Mouse (Mus musculus): ENCODE results near the gene Gm5105. TPM values are rescaled to one million over a fixed set of nuclear protein-coding genes. Genes with fewer than 3 reads are reported as not detected.

Gene Gm5105
- polyA plus RNA-seq, 1 experiment from 2014 or later = not detected

DNA sequence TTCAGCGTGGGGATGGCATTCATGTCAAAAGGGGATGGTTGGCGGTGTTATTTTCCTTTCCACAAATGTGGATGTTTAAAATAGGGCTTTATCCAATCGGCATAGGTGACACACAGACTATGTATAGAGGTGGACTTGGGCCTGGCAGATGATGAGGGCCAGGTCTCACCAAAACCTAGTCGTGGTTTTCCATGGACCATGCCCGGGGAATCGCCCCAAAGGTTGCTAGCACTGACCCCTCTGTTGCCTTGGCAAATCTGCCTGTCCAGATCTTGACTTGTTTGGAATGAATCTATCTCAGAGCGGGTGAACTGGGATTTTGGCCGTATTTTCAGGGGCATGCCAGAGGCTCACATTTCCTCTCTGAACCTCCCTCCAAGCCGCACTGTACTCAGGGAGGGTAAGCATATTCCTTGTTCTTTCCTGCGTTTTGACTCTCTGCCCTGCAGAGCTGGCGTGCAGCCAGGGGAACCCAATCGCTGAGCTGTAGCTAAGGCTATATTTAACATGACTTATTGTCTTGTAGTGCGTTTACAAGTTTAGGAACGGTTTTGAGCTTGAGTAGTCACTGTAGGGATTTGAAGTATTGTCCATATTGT, 3.4 kb downstream of the Gm5105 start:
- peak; percentile 50 for DNase-seq (ENCODE audit: low spot score)
- WGBS = 59% methylated on average over 14 of the region's 14 CpGs

DNA sequence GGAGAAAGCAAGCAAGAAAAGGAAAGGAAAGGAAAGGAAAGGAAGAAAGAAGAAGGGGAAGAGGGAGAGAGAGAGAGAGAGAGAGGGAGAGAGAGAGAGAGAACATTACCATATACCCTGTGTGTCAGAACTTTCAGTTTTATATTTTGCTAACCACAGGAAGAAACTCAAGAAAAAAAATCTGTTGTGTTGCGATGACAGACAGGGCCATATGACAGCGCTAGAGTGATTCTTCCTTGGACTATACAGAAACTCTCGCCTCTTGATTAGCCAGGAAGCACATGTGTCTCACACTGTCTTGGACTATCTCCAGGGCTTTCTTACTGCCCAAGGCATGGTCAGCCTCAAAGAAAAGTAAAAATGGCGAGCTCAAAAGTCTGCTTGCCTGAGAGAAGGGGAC, 4.5 kb downstream of the Gm5105 start:
- DNase-seq (ENCODE audit: low spot score) (no peak), ATAC-seq (no peak)
- Histone ChIP-seq H3K4me2 (ENCODE audit: low read length) (no peak overlapping the region), H3K36me3 (ENCODE audit: control insufficient read depth, insufficient read depth, low read length) (no peaks in the 10 kb centered on the region), H3K4me3 (ENCODE audit: low read depth, low read length) (no peak overlapping the region), H3K4me1 (ENCODE audit: control insufficient read depth, insufficient read depth, low read length) (peaks cover 4% of the 10 kb centered on the region), H3K27ac (ENCODE audit: low read depth, low read length) (no peak overlapping the region), H3K9me3 (replicated peaks; ENCODE audit: control insufficient read depth, low read length) (no peaks in the 10 kb centered on the region), H3K27me3 (replicated peaks; ENCODE audit: control insufficient read depth, insufficient read depth, low read length) (no peaks in the 10 kb centered on the region), H3K9ac (ENCODE audit: low read length) (no peak overlapping the region)
- WGBS = 90% methylated on average over 4 of the region's 4 CpGs

More for the DNA sequence above, 3.4 kb downstream of the Gm5105 start:
- no peak overlapping the region for H3K4me2 ChIP-seq (ENCODE audit: low read length)
- no peaks in the 10 kb centered on the region for H3K9me3 ChIP-seq (replicated peaks; ENCODE audit: control insufficient read depth, low read length)
- H3K4me1 ChIP-seq (ENCODE audit: control insufficient read depth, insufficient read depth, low read length) = peaks cover 4% of the 10 kb centered on the region
- no peak for ATAC-seq
- H3K27ac ChIP-seq (ENCODE audit: low read depth, low read length) = no peak overlapping the region
- no peaks in the 10 kb centered on the region for H3K27me3 ChIP-seq (replicated peaks; ENCODE audit: control insufficient read depth, insufficient read depth, low read length)
- H3K4me3 ChIP-seq (ENCODE audit: low read depth, low read length) = no peak overlapping the region
- no peak overlapping the region for H3K9ac ChIP-seq (ENCODE audit: low read length)
- no peaks in the 10 kb centered on the region for H3K36me3 ChIP-seq (ENCODE audit: control insufficient read depth, insufficient read depth, low read length)

DNA sequence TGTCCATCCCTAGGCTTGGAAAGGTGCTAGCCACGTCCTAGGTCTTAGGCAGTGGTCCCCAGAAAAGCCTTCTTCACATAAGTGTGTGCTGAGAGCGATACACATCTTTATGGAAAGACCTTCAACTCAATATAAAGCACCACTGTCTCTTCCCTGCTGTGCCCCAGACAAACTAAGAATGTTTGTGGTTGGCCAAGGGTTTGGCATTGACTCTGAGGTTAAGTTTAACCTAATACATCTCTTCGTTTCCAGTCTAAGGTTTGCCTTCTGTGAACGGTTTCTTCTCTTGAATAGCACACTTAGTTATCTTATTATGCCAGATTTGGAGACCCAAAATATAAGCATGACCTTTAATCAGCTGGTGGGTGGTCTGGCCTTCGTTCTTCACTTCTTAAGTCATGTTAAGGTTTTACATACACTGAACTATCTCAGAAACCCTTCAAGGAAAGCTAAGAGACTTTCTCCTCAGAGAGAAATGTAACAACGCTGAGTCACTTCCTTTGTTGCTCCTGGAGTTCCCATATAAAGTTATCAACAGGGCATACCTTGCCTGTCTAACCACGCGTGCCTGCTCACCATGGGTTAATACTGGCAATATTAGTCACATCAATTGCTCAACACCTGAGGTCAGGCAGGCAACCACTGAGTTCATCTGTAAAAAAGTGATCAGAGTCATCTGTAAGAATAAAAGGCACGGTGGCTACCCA, 5.8 kb downstream of the Gm5105 start:
- Histone ChIP-seq H3K27me3 (replicated peaks; ENCODE audit: control insufficient read depth, insufficient read depth, low read length) (no peaks in the 10 kb centered on the region), H3K4me3 (ENCODE audit: low read depth, low read length) (no peak overlapping the region), H3K9ac (ENCODE audit: low read length) (no peak overlapping the region), H3K27ac (ENCODE audit: low read depth, low read length) (no peak overlapping the region), H3K9me3 (replicated peaks; ENCODE audit: control insufficient read depth, low read length) (no peaks in the 10 kb centered on the region), H3K36me3 (ENCODE audit: control insufficient read depth, insufficient read depth, low read length) (no peaks in the 10 kb centered on the region), H3K4me2 (ENCODE audit: low read length) (no peak overlapping the region), H3K4me1 (ENCODE audit: control insufficient read depth, insufficient read depth, low read length) (no peaks in the 10 kb centered on the region; the same call in 1 of the 2 replicates)
- no peak for DNase-seq (ENCODE audit: low spot score)
- 93% methylated on average over 9 of the region's 9 CpGs for WGBS
- ATAC-seq = no peak

DNA sequence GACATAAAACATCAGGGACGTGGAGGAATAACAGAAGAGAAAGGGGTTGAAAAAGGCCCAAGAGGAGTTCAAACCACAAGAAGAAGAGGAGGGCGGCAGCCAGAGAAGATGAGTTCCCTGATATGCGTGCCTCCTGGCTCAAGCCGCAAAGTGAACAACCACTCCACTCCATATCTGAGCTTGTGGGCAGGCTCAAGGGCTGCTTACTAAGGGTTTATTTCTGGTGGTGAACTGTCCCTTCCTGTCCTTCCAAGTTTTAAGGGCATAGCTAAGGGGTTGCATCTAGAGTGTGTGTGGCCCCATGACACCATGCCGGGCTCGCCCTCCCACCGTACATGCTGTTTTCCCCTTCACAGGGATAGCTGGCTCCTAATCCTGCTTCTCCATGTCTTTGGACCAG, 6.8 kb downstream of the Gm5105 start:
- Histone ChIP-seq H3K4me3 (ENCODE audit: low read depth, low read length) (no peak overlapping the region), H3K4me2 (ENCODE audit: low read length) (no peak overlapping the region), H3K36me3 (ENCODE audit: control insufficient read depth, insufficient read depth, low read length) (no peaks in the 10 kb centered on the region), H3K9ac (ENCODE audit: low read length) (no peak overlapping the region), H3K4me1 (ENCODE audit: control insufficient read depth, insufficient read depth, low read length) (no peaks in the 10 kb centered on the region), H3K27ac (ENCODE audit: low read depth, low read length) (no peak overlapping the region), H3K27me3 (replicated peaks; ENCODE audit: control insufficient read depth, insufficient read depth, low read length) (no peaks in the 10 kb centered on the region), H3K9me3 (replicated peaks; ENCODE audit: control insufficient read depth, low read length) (no peaks in the 10 kb centered on the region)
- DNase-seq (ENCODE audit: low spot score) = no peak
- ATAC-seq = no peak
- 93% methylated on average over 7 of the region's 7 CpGs for WGBS

DNA sequence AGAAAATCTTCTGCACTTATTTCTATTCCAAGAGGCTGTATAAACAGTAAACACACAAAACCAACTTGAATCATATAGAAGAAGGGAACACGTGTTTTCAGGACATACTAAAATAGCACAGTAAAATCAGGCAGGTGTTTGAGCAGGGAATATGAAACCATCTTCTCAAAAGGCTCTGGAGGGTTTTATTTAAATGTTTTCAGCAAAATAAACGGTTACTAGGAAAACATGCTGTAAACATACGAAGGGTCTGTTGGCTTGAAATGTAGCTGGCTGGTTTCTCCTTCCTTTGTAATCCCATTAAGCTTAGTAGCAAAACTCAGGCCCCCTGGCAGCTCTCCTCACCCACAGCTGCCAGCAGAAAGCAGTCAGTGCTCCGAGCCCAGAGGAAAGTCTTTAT, 9.0 kb downstream of the Gm5105 start:
- H3K9me3 ChIP-seq (replicated peaks; ENCODE audit: control insufficient read depth, low read length) = no peaks in the 10 kb centered on the region
- ATAC-seq (no peak), DNase-seq (ENCODE audit: low spot score) (no peak)
- no peak overlapping the region for H3K27ac ChIP-seq (ENCODE audit: low read depth, low read length)
- no peaks in the 10 kb centered on the region for H3K4me1 ChIP-seq (ENCODE audit: control insufficient read depth, insufficient read depth, low read length)
- H3K27me3 ChIP-seq (replicated peaks; ENCODE audit: control insufficient read depth, insufficient read depth, low read length) = no peaks in the 10 kb centered on the region
- 49% methylated on average over 4 of the region's 4 CpGs for WGBS
- no peak overlapping the region for H3K9ac ChIP-seq (ENCODE audit: low read length)
- H3K4me3 ChIP-seq (ENCODE audit: low read depth, low read length) = no peak overlapping the region
- H3K36me3 ChIP-seq (ENCODE audit: control insufficient read depth, insufficient read depth, low read length) = no peaks in the 10 kb centered on the region
- no peak overlapping the region for H3K4me2 ChIP-seq (ENCODE audit: low read length)

DNA sequence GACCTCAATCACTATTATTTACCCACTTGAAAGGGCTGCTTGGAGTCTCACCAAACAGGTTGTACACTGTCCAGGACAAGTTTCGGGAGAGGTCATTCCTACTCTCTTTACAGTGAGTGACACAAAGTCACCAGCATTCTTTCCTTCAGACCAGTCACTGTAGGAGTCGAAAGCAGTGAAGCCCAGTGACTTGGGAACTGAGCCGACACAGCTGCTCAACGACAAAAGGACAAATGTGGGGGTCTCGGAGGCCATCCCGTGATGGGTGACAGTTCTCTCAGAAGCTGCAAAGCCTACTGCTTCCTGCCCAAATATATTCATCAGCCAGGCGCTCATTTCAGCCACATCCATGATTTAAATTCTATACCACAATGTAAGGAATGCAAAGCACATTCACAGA, 10.2 kb downstream of the Gm5105 start:
- no peak for DNase-seq (ENCODE audit: low spot score)
- 83% methylated on average over 7 of the region's 7 CpGs for WGBS

DNA sequence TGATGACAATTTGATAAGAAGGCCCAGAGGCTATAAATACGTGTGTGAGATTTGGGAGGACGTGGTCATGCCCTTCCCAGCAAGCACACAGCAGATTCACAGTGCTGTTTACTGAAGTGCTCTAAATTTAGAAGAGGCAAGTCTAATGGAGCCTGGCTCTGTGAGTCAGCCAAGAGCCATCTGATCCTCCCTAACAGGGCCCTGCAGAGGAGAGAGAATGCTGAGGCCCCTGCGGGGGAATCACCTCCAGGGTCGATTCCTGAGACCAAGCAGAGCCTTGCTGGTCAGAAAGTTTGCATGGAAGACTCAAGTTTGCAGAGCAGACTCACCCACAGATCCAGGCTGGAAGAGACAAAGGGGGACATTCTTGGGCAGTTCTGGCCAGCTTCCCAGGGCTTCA, 13.2 kb downstream of the Gm5105 start:
- ATAC-seq = no peak
- 62% methylated on average over 4 of the region's 4 CpGs for WGBS
- H3K27me3 ChIP-seq (replicated peaks; ENCODE audit: control insufficient read depth, insufficient read depth, low read length) = no peaks in the 10 kb centered on the region
- no peak overlapping the region for H3K9ac ChIP-seq (ENCODE audit: low read length)
- H3K27ac ChIP-seq (ENCODE audit: low read depth, low read length) = no peak overlapping the region
- no peak overlapping the region for H3K4me3 ChIP-seq (ENCODE audit: low read depth, low read length)
- no peaks in the 10 kb centered on the region for H3K36me3 ChIP-seq (ENCODE audit: control insufficient read depth, insufficient read depth, low read length)
- DNase-seq (ENCODE audit: low spot score) = no peak
- H3K4me2 ChIP-seq (ENCODE audit: low read length) = no peak overlapping the region
- H3K4me1 ChIP-seq (ENCODE audit: control insufficient read depth, insufficient read depth, low read length) = no peaks in the 10 kb centered on the region
- no peaks in the 10 kb centered on the region for H3K9me3 ChIP-seq (replicated peaks; ENCODE audit: control insufficient read depth, low read length)

More for the DNA sequence above, 10.2 kb downstream of the Gm5105 start:
- no peaks in the 10 kb centered on the region for H3K36me3 ChIP-seq (ENCODE audit: control insufficient read depth, insufficient read depth, low read length)
- no peak overlapping the region for H3K4me3 ChIP-seq (ENCODE audit: low read depth, low read length)
- ATAC-seq = no peak
- no peaks in the 10 kb centered on the region for H3K9me3 ChIP-seq (replicated peaks; ENCODE audit: control insufficient read depth, low read length)
- H3K4me2 ChIP-seq (ENCODE audit: low read length) = no peak overlapping the region
- H3K4me1 ChIP-seq (ENCODE audit: control insufficient read depth, insufficient read depth, low read length) = no peaks in the 10 kb centered on the region
- H3K27me3 ChIP-seq (replicated peaks; ENCODE audit: control insufficient read depth, insufficient read depth, low read length) = no peaks in the 10 kb centered on the region
- no peak overlapping the region for H3K9ac ChIP-seq (ENCODE audit: low read length)
- H3K27ac ChIP-seq (ENCODE audit: low read depth, low read length) = no peak overlapping the region

DNA sequence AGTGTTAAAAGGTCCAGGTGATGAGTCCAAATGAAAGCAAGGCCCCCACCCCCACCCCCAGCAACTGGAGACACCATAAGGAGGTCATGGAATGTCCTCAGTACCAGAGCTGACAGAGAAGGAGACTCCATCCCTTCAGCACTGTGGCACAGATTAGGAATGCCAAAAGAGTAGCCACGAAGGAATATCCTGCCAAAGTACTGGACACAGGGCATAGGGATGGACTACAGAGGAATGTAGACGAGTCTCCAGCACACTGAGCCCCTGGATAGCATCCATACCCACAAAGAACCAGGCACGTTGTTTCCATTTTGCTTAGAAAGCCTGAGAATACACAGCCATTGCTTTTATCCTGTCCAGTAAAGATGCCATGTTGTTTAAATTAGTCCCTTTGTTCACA, 15.8 kb downstream of the Gm5105 start:
- no peak overlapping the region for H3K9ac ChIP-seq (ENCODE audit: low read length)
- ATAC-seq (no peak), DNase-seq (ENCODE audit: low spot score) (no peak)
- H3K4me2 ChIP-seq (ENCODE audit: low read length) = no peak overlapping the region
- no peak overlapping the region for H3K27ac ChIP-seq (ENCODE audit: low read depth, low read length)
- no peaks in the 10 kb centered on the region for H3K27me3 ChIP-seq (replicated peaks; ENCODE audit: control insufficient read depth, insufficient read depth, low read length)
- no peaks in the 10 kb centered on the region for H3K4me1 ChIP-seq (ENCODE audit: control insufficient read depth, insufficient read depth, low read length)
- H3K4me3 ChIP-seq (ENCODE audit: low read depth, low read length) = no peak overlapping the region
- H3K36me3 ChIP-seq (ENCODE audit: control insufficient read depth, insufficient read depth, low read length) = no peaks in the 10 kb centered on the region
- 73% methylated on average over 3 of the region's 3 CpGs for WGBS
- no peaks in the 10 kb centered on the region for H3K9me3 ChIP-seq (replicated peaks; ENCODE audit: control insufficient read depth, low read length)

DNA sequence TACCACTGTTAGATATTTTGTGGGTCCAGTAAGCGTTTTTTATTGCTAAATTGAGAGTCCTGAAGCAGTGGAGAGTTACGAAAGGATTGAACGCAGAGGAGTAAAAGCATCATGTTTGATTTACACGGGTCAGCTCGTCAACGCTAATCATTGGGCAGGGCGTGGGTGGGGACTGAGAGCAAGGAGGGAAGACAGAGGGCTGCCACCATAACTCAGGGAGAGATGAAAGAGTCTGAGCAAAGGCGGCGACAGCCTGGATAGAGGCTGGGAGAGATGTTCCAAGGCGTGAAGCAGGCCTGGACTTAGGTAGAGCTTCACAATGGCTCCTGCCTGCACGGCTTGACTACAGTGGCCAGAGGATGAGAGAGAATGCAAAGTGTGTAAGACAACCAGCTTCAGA, 16.4 kb downstream of the Gm5105 start:
- no peaks in the 10 kb centered on the region for H3K9me3 ChIP-seq (replicated peaks; ENCODE audit: control insufficient read depth, low read length)
- no peak overlapping the region for H3K27ac ChIP-seq (ENCODE audit: low read depth, low read length)
- no peak overlapping the region for H3K4me3 ChIP-seq (ENCODE audit: low read depth, low read length)
- no peaks in the 10 kb centered on the region for H3K36me3 ChIP-seq (ENCODE audit: control insufficient read depth, insufficient read depth, low read length)
- H3K4me2 ChIP-seq (ENCODE audit: low read length) = no peak overlapping the region
- no peaks in the 10 kb centered on the region for H3K27me3 ChIP-seq (replicated peaks; ENCODE audit: control insufficient read depth, insufficient read depth, low read length)
- H3K4me1 ChIP-seq (ENCODE audit: control insufficient read depth, insufficient read depth, low read length) = no peaks in the 10 kb centered on the region
- WGBS = 84% methylated on average over 11 of the region's 11 CpGs
- ATAC-seq = no peak
- H3K9ac ChIP-seq (ENCODE audit: low read length) = no peak overlapping the region
- DNase-seq (ENCODE audit: low spot score) = no peak

Data from forebrain, embryonic 14.5 days (tissue).